Mouse (Mus musculus) inflammation-experienced regulatory T-cells, adult 6 months (primary cell): ENCODE data around the gene Gm7954. TPM values are rescaled to one million over a fixed set of nuclear protein-coding genes. Genes with fewer than 3 reads are reported as not detected.
"Not testable (repeated sequence)": the region's sequence is repeated elsewhere in the genome, so short reads cannot be mapped to it uniquely, and the experiment has no call there.

Source experiments
- ATAC-seq: one replicate; pipeline ENCODE4 v1.8.0; 2017
- polyA plus RNA-seq, 3 experiments: library from polyadenylated mRNA; unstranded; fragments of 100-300 nt; shearing (Covaris generic); gene quantifications; one replicate each; pipeline ENCODE4 v1.2.1; 2017

Gene Gm7954
- not detected for polyA plus RNA-seq

- ATAC-seq = not testable (repeated sequence)
Measured at GRCm38 (mm10) chr14:41453418-41453817, at the start of gene Gm7954. Gene Gm7954, minus strand, starts transcription at chr14:41453518.

- not testable (repeated sequence) for ATAC-seq
Measured at GRCm38 (mm10) chr14:41489385-41489784, 36.1 kb upstream of the Gm7954 start, which contains the start of gene Gm3486. Gene Gm3486, minus strand, starts transcription at chr14:41489485.

- not testable (repeated sequence) for ATAC-seq
Measured at GRCm38 (mm10) chr14:41425393-41426075, 27.8 kb downstream of the Gm7954 start.

- not testable (repeated sequence) for ATAC-seq
Measured at GRCm38 (mm10) chr14:41424694-41425093, 28.6 kb downstream of the Gm7954 start.

- ATAC-seq = not testable (repeated sequence)
Measured at GRCm38 (mm10) chr14:41408181-41408580, 45.1 kb downstream of the Gm7954 start, which contains the start of gene Gm6482. Gene Gm6482, minus strand, starts transcription at chr14:41408281.

Other genes with a start within 250 kb of the Gm7954 start
- not detected for gene Gm2832, start 174.7 kb downstream of the Gm7954 start, polyA plus RNA-seq
- gene Gm5798, start 104.9 kb downstream of the Gm7954 start, polyA plus RNA-seq = not detected
- gene Gm7945, start 67.1 kb downstream of the Gm7954 start, polyA plus RNA-seq = not detected
- not detected for gene Gm6482, start 45.2 kb downstream of the Gm7954 start, polyA plus RNA-seq
- not detected for gene Gm3486, start 36.0 kb upstream of the Gm7954 start, polyA plus RNA-seq
- gene Gm7970, start 102.1 kb upstream of the Gm7954 start, polyA plus RNA-seq = not detected
- not detected for gene 1700049E17Rik2, start 119.7 kb upstream of the Gm7954 start, polyA plus RNA-seq
- not detected for gene Gm3072, start 171.1 kb upstream of the Gm7954 start, polyA plus RNA-seq
- not detected for gene Gm3676, start 193.0 kb upstream of the Gm7954 start, polyA plus RNA-seq
- gene Gm8068, start 248.4 kb upstream of the Gm7954 start, polyA plus RNA-seq = not detected